Mouse (Mus musculus): ENCODE measurements around the gene Srgap1. TPM values are rescaled to one million over a fixed set of nuclear protein-coding genes. Genes with fewer than 3 reads are reported as not detected.
A peak's percentile ranks its signal among the peaks of the same experiment; 100 is the strongest.

Srgap1 gene
- polyA plus RNA-seq, 1 experiment from 2014 or later = 32.0 TPM

- Histone ChIP-seq H3K27ac (ENCODE audit: low read length) (no peak overlapping the region), H3K36me3 (ENCODE audit: control insufficient read depth, insufficient read depth) (no peaks in the 10 kb centered on the region), H3K4me2 (ENCODE audit: low read length) (no peak overlapping the region), H3K4me1 (replicated peaks; ENCODE audit: control insufficient read depth, insufficient read depth, low read length) (peaks cover 11% of the 10 kb centered on the region), H3K27me3 (replicated peaks; ENCODE audit: control insufficient read depth, insufficient read depth, low read length) (no peaks in the 10 kb centered on the region), H3K4me3 (replicated peaks; ENCODE audit: low read length) (no peak overlapping the region), H3K9ac (replicated peaks; ENCODE audit: low read depth, low read length) (no peak overlapping the region), H3K9me3 (ENCODE audit: control insufficient read depth, low read length) (no peaks in the 10 kb centered on the region)
- ATAC-seq = no peak
- WGBS = 72% methylated on average over 11 of the region's 11 CpGs
These were observed 85.8 kb downstream of the Srgap1 start for GRCm38 (mm10) chr10:121961121-121961893.

DNA sequence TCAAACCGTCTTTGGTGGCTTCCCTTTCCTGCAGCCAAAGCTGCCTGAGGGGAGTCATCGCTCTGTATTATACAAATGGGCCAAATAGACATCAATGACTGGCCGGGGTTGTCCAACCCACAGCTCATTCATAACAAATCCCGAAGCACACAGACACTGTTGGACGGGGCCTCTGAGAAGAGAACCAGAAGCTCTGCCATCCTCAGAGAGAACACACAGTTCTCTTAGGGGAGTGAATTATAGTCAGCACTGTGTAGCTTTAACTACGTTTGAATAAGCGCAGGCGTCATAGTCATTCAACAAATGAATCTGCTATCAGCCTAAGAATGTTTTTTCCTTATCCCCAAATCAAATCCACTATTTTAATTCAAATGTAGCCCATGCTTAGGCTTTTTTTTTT is 88.4 kb downstream of the Srgap1 start:
- Histone ChIP-seq H3K9me3 (ENCODE audit: control insufficient read depth, low read length) (no peaks in the 10 kb centered on the region), H3K4me3 (replicated peaks; ENCODE audit: low read length) (no peak overlapping the region), H3K4me2 (ENCODE audit: low read length) (no peak overlapping the region), H3K27me3 (replicated peaks; ENCODE audit: control insufficient read depth, insufficient read depth, low read length) (no peaks in the 10 kb centered on the region), H3K4me1 (replicated peaks; ENCODE audit: control insufficient read depth, insufficient read depth, low read length) (peaks cover 28% of the 10 kb centered on the region), H3K36me3 (ENCODE audit: control insufficient read depth, insufficient read depth) (no peaks in the 10 kb centered on the region), H3K9ac (replicated peaks; ENCODE audit: low read depth, low read length) (no peak overlapping the region), H3K27ac (ENCODE audit: low read length) (peak overlapping the region; percentile 28; the same call in 1 of the 2 replicates)
- no peak for ATAC-seq
- WGBS = 64% methylated on average over 8 of the region's 8 CpGs

DNA sequence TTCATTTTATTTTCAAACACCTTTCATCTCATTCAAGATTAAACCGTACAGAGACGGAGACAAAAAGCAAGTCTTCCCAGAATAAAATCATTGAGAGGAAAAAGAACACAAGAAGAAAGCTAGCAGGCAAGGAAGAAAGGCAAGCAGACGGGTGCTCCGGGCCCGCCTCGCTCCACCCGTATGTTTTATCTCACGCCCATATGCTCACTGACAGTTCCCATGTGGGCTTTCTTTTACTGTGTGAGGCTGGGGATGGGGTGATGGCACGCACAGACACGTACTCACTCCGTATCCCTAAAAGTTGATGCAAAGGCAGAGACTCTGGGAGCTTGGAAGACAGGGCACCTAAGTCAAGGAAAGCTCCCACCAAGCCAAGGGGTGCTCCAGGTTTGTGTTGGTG is 90.6 kb downstream of the Srgap1 start:
- peak; percentile 91 for ATAC-seq
- 53% methylated on average over 11 of the region's 11 CpGs for WGBS
- Histone ChIP-seq H3K27me3 (replicated peaks; ENCODE audit: control insufficient read depth, insufficient read depth, low read length) (no peaks in the 10 kb centered on the region), H3K4me2 (ENCODE audit: low read length) (peak overlapping the region; percentile 29), H3K27ac (ENCODE audit: low read length) (peak overlapping the region; percentile 87), H3K9me3 (ENCODE audit: control insufficient read depth, low read length) (no peaks in the 10 kb centered on the region), H3K4me3 (replicated peaks; ENCODE audit: low read length) (no peak overlapping the region), H3K9ac (replicated peaks; ENCODE audit: low read depth, low read length) (no peak overlapping the region), H3K4me1 (replicated peaks; ENCODE audit: control insufficient read depth, insufficient read depth, low read length) (peaks cover 28% of the 10 kb centered on the region), H3K36me3 (ENCODE audit: control insufficient read depth, insufficient read depth) (no peaks in the 10 kb centered on the region)

- H3K4me2 ChIP-seq (ENCODE audit: low read length) = no peak overlapping the region
- peak overlapping the region; percentile 87 for H3K27ac ChIP-seq (ENCODE audit: low read length)
- ATAC-seq = no peak
- H3K9ac ChIP-seq (replicated peaks; ENCODE audit: low read depth, low read length) = no peak overlapping the region; the same call in 1 of the 2 replicates
- WGBS = 81% methylated on average over 4 of the region's 4 CpGs
- H3K4me1 ChIP-seq (replicated peaks; ENCODE audit: control insufficient read depth, insufficient read depth, low read length) = peaks cover 26% of the 10 kb centered on the region
- no peaks in the 10 kb centered on the region for H3K36me3 ChIP-seq (ENCODE audit: control insufficient read depth, insufficient read depth)
- H3K4me3 ChIP-seq (replicated peaks; ENCODE audit: low read length) = no peak overlapping the region
- H3K27me3 ChIP-seq (replicated peaks; ENCODE audit: control insufficient read depth, insufficient read depth, low read length) = no peaks in the 10 kb centered on the region
- no peaks in the 10 kb centered on the region for H3K9me3 ChIP-seq (ENCODE audit: control insufficient read depth, low read length)
These were observed 91.4 kb downstream of the Srgap1 start for GRCm38 (mm10) chr10:121955730-121956129.

- no peak for ATAC-seq
- no peak overlapping the region for H3K9ac ChIP-seq (replicated peaks; ENCODE audit: low read depth, low read length)
- WGBS = 78% methylated on average over 6 of the region's 6 CpGs
These were observed 92.2 kb downstream of the Srgap1 start for GRCm38 (mm10) chr10:121954877-121955276.

DNA sequence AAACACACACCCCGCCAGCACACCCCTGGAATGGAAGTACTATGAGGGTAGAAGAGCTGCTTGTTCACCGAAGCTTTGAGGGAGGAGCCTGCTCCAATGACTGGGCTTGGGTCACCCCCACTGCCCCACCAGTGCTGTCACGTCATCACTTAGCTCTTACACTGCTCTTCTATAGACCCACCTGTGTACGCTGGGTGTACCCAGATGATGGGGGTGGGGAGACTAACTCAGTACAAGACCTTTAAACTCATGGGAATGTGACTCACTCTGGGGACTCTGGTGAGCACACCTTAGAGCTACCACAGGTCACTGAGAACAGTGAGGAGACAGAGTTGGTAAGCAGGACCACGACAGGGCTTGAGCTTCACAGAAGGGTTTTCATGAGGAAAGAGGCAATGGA is 94.1 kb downstream of the Srgap1 start:
- Histone ChIP-seq H3K36me3 (ENCODE audit: control insufficient read depth, insufficient read depth) (no peaks in the 10 kb centered on the region), H3K9ac (replicated peaks; ENCODE audit: low read depth, low read length) (no peak overlapping the region), H3K4me1 (replicated peaks; ENCODE audit: control insufficient read depth, insufficient read depth, low read length) (peaks cover 23% of the 10 kb centered on the region), H3K4me3 (replicated peaks; ENCODE audit: low read length) (no peak overlapping the region), H3K27ac (ENCODE audit: low read length) (no peak overlapping the region), H3K9me3 (ENCODE audit: control insufficient read depth, low read length) (no peaks in the 10 kb centered on the region), H3K4me2 (ENCODE audit: low read length) (no peak overlapping the region), H3K27me3 (replicated peaks; ENCODE audit: control insufficient read depth, insufficient read depth, low read length) (no peaks in the 10 kb centered on the region)
- 89% methylated on average over 5 of the region's 5 CpGs for WGBS
- no peak for ATAC-seq

More at GRCm38 (mm10) chr10:121954877-121955276, 92.2 kb downstream of the Srgap1 start:
- Histone ChIP-seq H3K36me3 (ENCODE audit: control insufficient read depth, insufficient read depth) (no peaks in the 10 kb centered on the region), H3K9me3 (ENCODE audit: control insufficient read depth, low read length) (no peaks in the 10 kb centered on the region), H3K4me1 (replicated peaks; ENCODE audit: control insufficient read depth, insufficient read depth, low read length) (peaks cover 26% of the 10 kb centered on the region), H3K27ac (ENCODE audit: low read length) (peak overlapping the region; percentile 27; the same call in 1 of the 2 replicates), H3K27me3 (replicated peaks; ENCODE audit: control insufficient read depth, insufficient read depth, low read length) (no peaks in the 10 kb centered on the region), H3K4me2 (ENCODE audit: low read length) (no peak overlapping the region), H3K4me3 (replicated peaks; ENCODE audit: low read length) (no peak overlapping the region)

GRCm38 (mm10) chr10:121946173-121946572 is 100.9 kb downstream of the Srgap1 start:
- H3K4me2 ChIP-seq (ENCODE audit: low read length) = no peak overlapping the region
- no peaks in the 10 kb centered on the region for H3K36me3 ChIP-seq (ENCODE audit: control insufficient read depth, insufficient read depth)
- WGBS = 56% methylated on average over 8 of the region's 8 CpGs
- no peaks in the 10 kb centered on the region for H3K27me3 ChIP-seq (replicated peaks; ENCODE audit: control insufficient read depth, insufficient read depth, low read length)
- H3K4me1 ChIP-seq (replicated peaks; ENCODE audit: control insufficient read depth, insufficient read depth, low read length) = peaks cover 7% of the 10 kb centered on the region
- H3K9ac ChIP-seq (replicated peaks; ENCODE audit: low read depth, low read length) = no peak overlapping the region
- no peaks in the 10 kb centered on the region for H3K9me3 ChIP-seq (ENCODE audit: control insufficient read depth, low read length)
- ATAC-seq = peak; percentile 82
- no peak overlapping the region for H3K4me3 ChIP-seq (replicated peaks; ENCODE audit: low read length)
- H3K27ac ChIP-seq (ENCODE audit: low read length) = no peak overlapping the region

DNA sequence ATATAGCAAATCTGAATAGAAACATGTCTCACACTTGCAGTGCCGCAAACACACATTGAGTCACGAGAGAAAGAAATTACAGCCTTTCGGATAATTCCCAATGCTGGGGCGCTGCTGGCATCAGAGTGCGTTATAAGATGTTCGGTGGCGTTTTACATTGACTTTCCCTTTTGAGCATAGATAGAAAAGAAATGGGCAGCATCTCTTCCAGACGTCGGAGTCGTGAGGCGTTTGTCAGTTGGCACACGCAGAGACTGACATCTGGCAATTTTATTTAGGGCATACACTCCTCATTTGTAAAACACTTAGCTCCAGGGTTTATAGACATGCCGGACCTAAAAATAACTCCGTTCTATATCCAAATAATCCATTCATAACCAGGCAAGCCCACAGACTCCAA is 115.2 kb downstream of the Srgap1 start:
- no peak overlapping the region for H3K9ac ChIP-seq (replicated peaks; ENCODE audit: low read depth, low read length)
- no peak overlapping the region for H3K4me2 ChIP-seq (ENCODE audit: low read length)
- H3K9me3 ChIP-seq (ENCODE audit: control insufficient read depth, low read length) = no peaks in the 10 kb centered on the region
- WGBS = 62% methylated on average over 14 of the region's 14 CpGs
- H3K36me3 ChIP-seq (ENCODE audit: control insufficient read depth, insufficient read depth) = no peaks in the 10 kb centered on the region
- no peak overlapping the region for H3K4me3 ChIP-seq (replicated peaks; ENCODE audit: low read length)
- H3K4me1 ChIP-seq (replicated peaks; ENCODE audit: control insufficient read depth, insufficient read depth, low read length) = peaks cover 9% of the 10 kb centered on the region
- peak; percentile 43; the same call in 1 of the 2 replicates for ATAC-seq
- no peak overlapping the region for H3K27ac ChIP-seq (ENCODE audit: low read length)
- no peaks in the 10 kb centered on the region for H3K27me3 ChIP-seq (replicated peaks; ENCODE audit: control insufficient read depth, insufficient read depth, low read length)

DNA sequence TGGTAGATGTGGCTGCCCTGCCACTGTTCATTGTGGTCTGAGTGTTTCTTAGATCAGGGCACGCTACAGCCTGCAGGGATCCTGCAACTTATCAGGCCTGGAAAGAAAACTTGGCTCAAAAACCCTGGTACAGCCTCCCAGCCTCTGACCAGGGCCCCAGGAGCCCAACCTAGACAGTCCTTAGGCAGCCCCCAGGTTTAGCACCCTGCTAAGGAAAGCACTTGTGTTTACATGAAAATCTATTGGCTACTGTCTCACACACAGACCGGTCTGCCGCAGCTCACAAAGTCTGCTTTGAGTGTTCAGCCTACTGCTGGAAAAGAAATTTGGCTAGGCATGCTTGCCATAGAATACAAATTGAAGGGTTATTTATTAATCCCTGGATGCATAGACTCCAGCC is 121.0 kb downstream of the Srgap1 start:
- no peak for ATAC-seq
- no peak overlapping the region for H3K4me2 ChIP-seq (ENCODE audit: low read length)
- no peaks in the 10 kb centered on the region for H3K9me3 ChIP-seq (ENCODE audit: control insufficient read depth, low read length)
- 59% methylated on average over 3 of the region's 3 CpGs for WGBS
- H3K4me1 ChIP-seq (replicated peaks; ENCODE audit: control insufficient read depth, insufficient read depth, low read length) = no peaks in the 10 kb centered on the region
- H3K36me3 ChIP-seq (ENCODE audit: control insufficient read depth, insufficient read depth) = peaks cover 2% of the 10 kb centered on the region; the same call in 1 of the 2 replicates
- H3K27me3 ChIP-seq (replicated peaks; ENCODE audit: control insufficient read depth, insufficient read depth, low read length) = no peaks in the 10 kb centered on the region
- H3K27ac ChIP-seq (ENCODE audit: low read length) = no peak overlapping the region
- no peak overlapping the region for H3K9ac ChIP-seq (replicated peaks; ENCODE audit: low read depth, low read length)
- H3K4me3 ChIP-seq (replicated peaks; ENCODE audit: low read length) = no peak overlapping the region
